Mouse (Mus musculus): ENCODE measurements at regions not wholly inside any gene's neighbourhood (a gene's known extent, or its start where the extent isn't known, plus 50 kb on each side); places are given as distances from the start of the nearest gene placed in this dataset.

DNA sequence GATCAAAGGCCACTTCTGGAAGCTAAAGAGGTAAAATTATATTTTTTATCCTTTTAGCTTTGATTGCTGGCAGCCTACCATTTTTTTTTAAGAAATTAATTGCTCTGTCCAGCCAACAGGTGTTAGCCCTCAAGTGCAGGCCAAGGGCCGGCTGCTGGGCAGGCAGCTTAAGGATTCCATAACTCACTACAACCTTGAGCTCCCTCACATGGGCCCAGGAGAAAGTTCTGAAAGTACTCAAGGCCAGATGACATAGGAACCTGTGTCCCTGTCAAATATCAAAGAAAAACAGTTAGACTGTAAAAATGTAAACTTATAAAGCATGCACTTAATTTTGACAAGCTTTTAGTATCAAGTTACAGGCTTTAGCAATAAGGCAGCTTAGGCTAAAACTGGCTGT lies 107.5 kb downstream of the Fam204a start:
- TF ChIP-seq POLR2A (IDR thresholded peaks at IDR 0.05; ENCODE audit: control insufficient read depth, low read depth, low read length): no peak
- TF ChIP-seq CTCF (IDR thresholded peaks at IDR 0.05; ENCODE audit: control insufficient read depth, insufficient read depth, insufficient replicate concordance, low read depth, low read length): no peak

Data from testis, adult 2 months (tissue).